Mouse (Mus musculus) left cerebral cortex, adult 8-10 months (tissue): Measurements from ENCODE around the gene B430218F22Rik. TPM values are rescaled to one million over a fixed set of nuclear protein-coding genes. Genes with fewer than 3 reads are reported as not detected.
A peak's percentile ranks its signal among the peaks of the same experiment; 100 is the strongest.
"Not testable (repeated sequence)": the region's sequence is repeated elsewhere in the genome, so short reads cannot be mapped to it uniquely, and the experiment has no call there.

ENCODE experiments used
- DNase-seq, 2 experiments: peaks; one replicate each; pipeline ENCODE4 v3.0.0; 2022; ENCODE audit warnings: low spot score in 2 of 2
- total RNA-seq, 4 experiments: library from RNA; stranded (reverse); gene quantifications; 2 replicates each; pipeline ENCODE4 v1.2.4; 2022

The B430218F22Rik gene
- under 1 TPM in 3 of 4 experiments, not detected in 1; 0.37 to 0.51 (median 0.41) TPM for total RNA-seq

- peak; percentile 92 to 93 for DNase-seq
Measured at GRCm38 (mm10) chr13:118386511-118387447, at the start of gene B430218F22Rik, which contains the start of gene Mrps30. Gene B430218F22Rik, plus strand, starts transcription at chr13:118386630. Gene Mrps30, minus strand, starts transcription at chr13:118387252.

DNA sequence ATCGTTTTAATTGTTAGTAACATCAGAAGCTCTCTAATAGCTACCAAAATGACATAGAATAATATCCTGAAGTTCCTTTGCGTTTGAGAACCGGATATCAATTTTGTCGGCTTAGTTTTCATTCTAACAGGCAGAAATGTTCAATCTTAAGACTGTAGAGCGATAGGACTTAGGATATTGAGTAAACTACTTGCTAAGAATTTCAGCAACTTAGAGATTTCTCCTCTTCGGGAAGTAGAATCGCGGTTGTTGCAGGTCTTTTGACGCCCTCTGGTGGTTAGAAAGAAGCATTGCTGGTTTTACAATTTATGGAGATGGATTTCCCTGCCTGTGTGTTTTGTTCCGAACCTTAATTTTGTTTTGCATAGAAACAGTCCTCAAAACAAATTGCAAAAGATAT, 36.2 kb upstream of the B430218F22Rik start:
- no peak for DNase-seq

- no peak for DNase-seq
Measured at GRCm38 (mm10) chr13:118350870-118351269, 35.6 kb upstream of the B430218F22Rik start.

- DNase-seq: peak in 1 of 2 experiments; percentile 61
Measured at GRCm38 (mm10) chr13:118363342-118363741, 23.1 kb upstream of the B430218F22Rik start.

DNA sequence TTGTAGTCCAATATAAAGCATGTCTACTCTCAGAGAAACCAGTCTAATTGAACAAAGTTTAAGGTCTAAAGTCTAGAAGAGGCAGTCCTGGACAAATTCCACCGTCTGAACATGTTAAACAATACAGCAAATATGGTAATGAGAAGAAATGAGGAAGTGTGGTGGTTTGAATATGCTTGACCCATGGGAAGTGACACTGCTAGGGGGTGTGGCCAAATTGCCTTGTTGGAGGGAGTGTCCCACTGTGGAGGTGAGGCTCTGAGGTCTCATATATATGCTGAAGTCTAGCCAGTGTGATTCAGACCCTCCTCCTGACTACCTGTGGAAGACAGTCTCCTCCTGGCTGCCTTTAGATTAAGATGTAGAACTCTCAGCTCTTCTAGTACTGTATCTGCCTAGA, 20.7 kb upstream of the B430218F22Rik start:
- DNase-seq: no peak

- DNase-seq: peak in 1 of 2 experiments; percentile 21
Measured at GRCm38 (mm10) chr13:118372871-118373270, 13.6 kb upstream of the B430218F22Rik start.

DNA sequence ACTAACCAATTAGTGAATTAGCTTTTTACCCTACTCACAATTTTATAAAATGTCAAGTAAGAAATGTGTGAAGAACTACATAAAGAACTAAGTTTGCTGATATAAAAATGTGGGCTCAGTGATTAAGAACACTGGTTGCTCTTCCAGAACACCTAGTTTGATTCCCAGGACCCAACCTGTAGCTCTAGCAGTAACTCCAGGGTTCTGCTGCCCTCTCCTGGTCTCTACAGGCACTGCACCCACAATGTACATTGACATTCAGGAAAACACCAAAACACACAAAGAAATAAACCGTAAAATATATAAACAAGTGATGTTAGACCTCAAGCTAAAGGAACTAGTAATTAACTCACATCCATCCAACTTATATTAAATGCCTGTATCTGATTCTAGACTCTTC, 7.3 kb upstream of the B430218F22Rik start:
- DNase-seq: peak; percentile 21 to 64

DNA sequence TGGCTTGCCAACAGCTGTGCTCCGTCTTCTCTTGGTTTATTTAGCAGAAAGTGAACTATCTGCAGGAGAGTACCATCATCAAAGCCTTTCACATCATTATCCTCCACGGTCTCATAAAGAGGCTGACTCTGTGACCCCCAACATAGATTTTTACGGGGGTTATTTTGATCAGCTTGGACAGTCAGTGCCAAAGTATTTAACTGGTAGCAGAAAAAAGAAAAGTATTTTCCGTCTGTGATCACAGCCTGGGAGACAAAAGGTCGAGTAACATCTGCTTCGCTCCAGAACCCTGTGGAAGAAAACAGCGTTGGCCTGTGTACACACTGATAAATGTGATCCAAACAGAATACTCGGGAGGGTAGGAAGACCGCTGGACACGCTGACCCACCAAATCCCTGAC, 6.0 kb upstream of the B430218F22Rik start:
- no peak for DNase-seq

GRCm38 (mm10) chr13:118387448-118387801, 995 bp downstream of the B430218F22Rik start:
- not testable (repeated sequence) for DNase-seq

- DNase-seq: no peak
Measured at GRCm38 (mm10) chr13:118395803-118396202, 9.4 kb downstream of the B430218F22Rik start.

GRCm38 (mm10) chr13:118400340-118400739, 13.9 kb downstream of the B430218F22Rik start:
- no peak for DNase-seq

DNA sequence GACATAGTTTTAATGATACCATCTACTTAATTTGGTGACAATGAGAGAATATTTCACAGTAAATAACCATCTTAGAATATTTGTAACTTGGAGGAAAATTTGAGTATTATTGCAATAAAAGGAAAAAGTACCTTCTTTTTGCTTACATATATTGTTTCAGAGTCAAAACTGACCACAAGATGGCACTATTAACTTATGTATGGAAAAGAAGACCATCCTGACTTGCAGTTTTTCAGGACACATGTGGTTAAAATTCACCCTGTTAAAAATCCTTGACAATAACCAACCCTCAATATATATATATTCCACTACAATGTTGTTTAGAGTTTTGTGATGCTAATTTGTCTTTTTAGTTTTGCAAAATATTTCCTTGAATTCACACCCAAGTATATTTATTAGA, 17.1 kb downstream of the B430218F22Rik start:
- DNase-seq: no peak

GRCm38 (mm10) chr13:118411297-118411992, 25.0 kb downstream of the B430218F22Rik start:
- no peak for DNase-seq

DNA sequence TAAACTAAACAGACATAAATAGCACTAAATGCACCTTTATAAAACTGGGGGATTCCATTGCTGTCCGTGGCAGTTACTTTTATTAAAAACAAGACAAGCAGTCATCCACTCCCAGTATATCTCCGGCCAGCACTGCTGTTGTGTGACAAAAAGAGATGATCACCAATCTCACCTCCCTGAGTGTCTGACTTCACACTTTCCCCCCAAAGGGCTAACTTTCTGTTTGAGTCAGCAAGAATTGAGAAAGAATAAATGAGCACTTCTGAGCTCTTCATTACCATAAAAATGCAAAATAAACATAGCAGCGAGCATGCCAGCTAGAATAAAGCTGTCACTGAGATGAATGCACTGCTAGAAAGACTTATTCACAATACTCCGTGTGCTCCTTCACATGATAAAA, 31.7 kb downstream of the B430218F22Rik start:
- DNase-seq: no peak

GRCm38 (mm10) chr13:118420408-118420807, 34.0 kb downstream of the B430218F22Rik start:
- DNase-seq: no peak

DNA sequence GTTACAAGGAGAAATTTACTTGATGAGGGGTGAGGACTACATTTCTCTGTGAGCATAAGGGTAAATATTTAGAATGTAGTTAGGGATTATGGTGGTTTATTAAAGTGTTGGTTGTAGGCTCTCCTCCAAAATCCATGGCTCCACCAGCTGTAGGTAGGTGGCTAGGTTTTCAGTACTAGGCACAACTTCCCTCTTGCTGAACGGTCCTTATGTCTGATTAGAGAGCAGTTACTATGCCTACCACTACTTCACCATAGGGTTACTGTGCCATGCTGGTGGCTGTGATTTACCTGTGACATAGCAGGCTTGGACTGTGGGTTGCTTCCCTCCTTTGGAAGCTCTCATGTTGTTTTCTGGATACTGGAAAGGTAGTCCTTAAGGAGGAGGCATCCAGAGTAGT, 34.4 kb downstream of the B430218F22Rik start:
- no peak for DNase-seq

Other genes starting within 250 kb of the B430218F22Rik start
- gene Mrps30, start 622 bp downstream of the B430218F22Rik start, total RNA-seq: 10 to 100 TPM; 17.1 to 17.6 (median 17.5) TPM